Mouse (Mus musculus) heart, postnatal 36 days (tissue): ENCODE measurements around the gene Rpap1. TPM values are rescaled to one million over a fixed set of nuclear protein-coding genes. Genes with fewer than 3 reads are reported as not detected.

ENCODE experiments used
- DNase-seq, 2 experiments: peaks; one replicate each; pipeline ENCODE4 v3.0.0; 2021 to 2022
- intact Hi-C: fragments of 180-260 bp; cut with DNase I; formaldehyde crosslinking; loops from one replicate; pipeline ENCODE4 v1.15.1; 2025
- total RNA-seq, 2 experiments: library from RNA; stranded (reverse); gene quantifications; 2 replicates each; pipeline ENCODE4 v1.2.3; 2021

Rpap1 gene
- total RNA-seq, 2 experiments from 2014 or later: 13.2 to 13.4 TPM

DNA sequence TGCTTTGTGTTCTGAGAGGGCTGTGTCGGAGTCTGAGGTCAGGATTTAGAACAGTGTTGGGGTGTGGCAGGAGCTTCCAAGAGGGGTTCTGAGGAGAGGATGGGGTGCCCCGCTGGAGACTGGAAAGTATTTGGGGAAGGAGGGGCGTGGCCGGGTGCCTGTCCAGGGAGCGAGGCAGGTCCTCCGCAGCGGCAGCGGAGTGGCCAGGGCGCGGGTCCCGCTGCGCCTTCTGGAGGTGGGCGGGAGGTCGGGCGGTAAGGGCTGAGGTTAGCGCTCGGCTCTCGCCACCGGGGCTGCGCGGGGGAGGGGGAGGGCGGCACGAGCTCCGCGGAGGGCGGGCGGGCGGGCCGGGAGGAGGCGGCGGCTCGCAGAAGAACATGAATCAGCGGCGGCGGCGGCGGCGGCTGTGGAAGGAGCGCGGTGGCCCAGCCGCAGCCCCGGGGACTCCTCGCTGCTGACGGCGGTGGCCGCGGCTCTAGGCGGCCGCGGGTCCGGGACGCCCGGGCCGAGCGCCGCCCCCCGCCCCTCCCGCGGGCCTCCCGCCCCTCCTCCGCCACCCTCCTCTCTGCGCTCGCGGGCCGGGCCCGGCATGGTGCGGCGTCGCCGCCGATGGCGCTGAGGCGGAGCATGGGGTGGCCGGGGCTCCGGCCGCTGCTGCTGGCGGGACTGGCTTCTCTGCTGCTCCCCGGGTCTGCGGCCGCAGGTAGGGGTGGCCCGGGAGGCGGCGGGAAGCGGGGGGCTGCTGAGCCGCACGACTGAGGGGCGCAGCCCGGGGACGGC is 12.0 kb upstream of the Rpap1 start:
- intact Hi-C loops: loop anchor here (5.0 kb wide), 1 partner anchor 73 kb away; no protein-coding TSS in a partner anchor
- DNase-seq: peak; percentile 47 to 62

DNA sequence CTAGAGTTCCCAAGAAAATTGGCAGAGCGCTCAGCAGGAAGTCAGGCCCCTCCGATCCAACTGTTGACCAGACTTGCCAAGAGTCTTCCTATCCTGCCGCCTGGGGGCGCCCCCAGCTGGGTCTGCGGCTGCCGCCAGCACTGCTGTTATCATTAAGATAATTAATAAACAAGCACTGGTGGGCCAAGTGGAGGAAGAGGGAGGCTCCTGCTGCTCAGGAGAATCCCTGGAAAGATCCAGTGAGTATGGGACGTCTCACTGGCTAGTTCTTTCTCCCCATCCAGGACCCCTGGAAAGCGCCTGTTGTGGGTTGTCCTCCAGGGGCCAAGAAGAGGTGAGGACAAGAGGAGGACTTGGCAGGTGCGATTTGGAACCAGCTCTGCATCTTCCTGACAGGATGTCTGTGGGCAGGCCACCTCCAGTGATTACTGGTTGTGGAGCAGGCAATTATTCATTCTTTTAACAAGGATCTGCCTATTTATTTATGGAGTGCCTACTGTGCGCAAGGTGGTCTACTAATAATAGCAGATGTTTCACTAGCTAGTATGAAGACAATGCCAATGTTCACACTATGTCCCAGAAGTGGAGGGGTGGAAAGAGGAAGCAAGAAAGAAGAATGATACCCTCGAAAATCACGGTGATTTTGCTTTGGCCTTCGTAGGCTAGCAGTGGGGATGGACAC is 11.1 kb upstream of the Rpap1 start:
- intact Hi-C loops: loop anchor here (5.0 kb wide), 1 partner anchor 74 kb away; no protein-coding TSS in a partner anchor
- peak; percentile 71 to 72 for DNase-seq

- intact Hi-C loops: loop anchor here (5.0 kb wide), 1 partner anchor 75 kb away; no protein-coding TSS in a partner anchor
- no peak for DNase-seq
Observed at GRCm38 (mm10) chr2:119797279-119797783, 10.0 kb upstream of the Rpap1 start, which contains the start of gene Tyro3. TSS of gene Tyro3 (plus strand) at chr2:119797733.

DNA sequence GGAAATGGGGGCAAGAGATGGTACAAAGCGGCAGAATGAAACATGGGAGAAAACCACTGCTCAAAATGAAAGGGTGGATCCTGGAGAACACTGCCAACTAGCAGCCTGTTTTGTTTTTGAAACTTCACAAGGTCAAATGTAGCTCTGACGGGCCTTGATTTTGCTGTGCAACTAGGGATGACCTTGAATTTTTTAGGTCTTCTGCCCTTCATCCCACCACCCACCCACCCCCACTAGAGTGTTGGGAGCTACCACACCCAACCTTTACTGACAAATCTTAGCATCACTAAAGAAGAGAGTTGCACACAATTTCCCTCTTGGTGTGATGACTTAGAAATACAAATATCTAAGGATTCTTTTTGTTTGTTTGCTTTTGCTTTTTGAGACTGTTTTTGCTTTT is 2.7 kb upstream of the Rpap1 start:
- intact Hi-C loops: loop anchor here (5.0 kb wide), 2 partner anchors 107 to 222 kb away; partner anchors contain the start of gene Mga
- no peak for DNase-seq

GRCm38 (mm10) chr2:119767246-119767645 is 20.1 kb downstream of the Rpap1 start:
- intact Hi-C loops: no loop called here
- DNase-seq: no peak

DNA sequence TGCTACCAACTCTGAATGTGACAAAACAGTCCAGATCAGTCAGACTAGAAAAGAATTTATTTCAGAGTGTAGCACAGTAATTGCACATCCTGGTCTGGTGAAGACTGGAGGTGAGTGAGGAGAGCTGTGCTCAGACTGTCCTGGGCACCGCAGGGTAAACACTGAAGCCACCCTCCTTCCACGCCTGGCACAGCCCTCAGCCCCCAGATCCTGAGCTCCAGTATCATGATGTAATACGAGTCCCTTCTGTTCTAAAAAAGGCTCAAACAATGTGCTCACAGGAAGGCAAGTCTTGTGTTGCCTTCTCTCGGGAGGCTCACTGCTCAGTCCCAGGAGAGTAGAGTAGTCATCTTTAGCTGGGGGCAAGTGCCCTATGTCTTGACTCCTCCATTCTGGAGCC is 23.4 kb downstream of the Rpap1 start:
- no peak for DNase-seq
- intact Hi-C loops: no loop called here

DNA sequence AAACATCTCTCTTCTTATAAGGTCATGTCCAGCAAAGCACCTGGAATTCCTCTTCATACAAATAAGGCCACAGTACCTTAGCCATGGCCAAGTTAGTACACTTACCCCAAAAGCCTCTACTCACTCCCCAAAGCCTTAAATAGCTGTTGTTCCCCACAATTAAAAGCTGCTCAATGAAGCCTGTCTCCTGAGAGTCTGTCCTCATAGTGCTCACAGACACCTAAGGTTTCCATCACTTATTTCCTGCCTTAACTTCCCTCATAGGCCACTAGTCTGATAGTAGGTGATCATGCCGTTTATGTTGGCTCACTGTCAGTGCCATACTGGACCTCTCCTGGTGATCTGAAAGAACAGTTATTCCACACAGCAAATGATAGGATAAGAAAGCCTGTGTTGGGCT is 25.1 kb downstream of the Rpap1 start:
- intact Hi-C loops: no loop called here
- DNase-seq: no peak

DNA sequence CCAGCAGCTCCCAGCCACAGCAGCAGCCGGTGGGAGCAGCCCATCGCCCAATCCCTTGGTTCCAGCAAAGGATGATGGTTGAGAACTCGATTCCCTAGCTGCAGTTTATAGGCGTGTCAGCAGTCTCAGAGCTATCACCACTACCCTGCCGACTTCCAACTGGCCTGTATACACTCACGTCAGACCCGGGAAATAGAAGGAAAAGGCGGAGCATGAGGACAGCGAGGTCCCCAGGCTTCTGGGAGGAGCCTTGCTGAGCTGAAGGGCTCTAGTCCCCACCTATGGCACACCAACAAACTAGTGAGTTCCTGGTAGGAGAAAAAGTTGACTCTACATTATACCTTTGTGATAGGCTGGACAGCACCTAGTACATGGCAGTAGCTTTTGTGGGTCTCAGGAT is 27.1 kb downstream of the Rpap1 start, which contains the start of gene Ltk:
Gene Ltk, minus strand, starts transcription at position 181 of the 400 bp plus-strand sequence.
- intact Hi-C loops: no loop called here
- no peak for DNase-seq

DNA sequence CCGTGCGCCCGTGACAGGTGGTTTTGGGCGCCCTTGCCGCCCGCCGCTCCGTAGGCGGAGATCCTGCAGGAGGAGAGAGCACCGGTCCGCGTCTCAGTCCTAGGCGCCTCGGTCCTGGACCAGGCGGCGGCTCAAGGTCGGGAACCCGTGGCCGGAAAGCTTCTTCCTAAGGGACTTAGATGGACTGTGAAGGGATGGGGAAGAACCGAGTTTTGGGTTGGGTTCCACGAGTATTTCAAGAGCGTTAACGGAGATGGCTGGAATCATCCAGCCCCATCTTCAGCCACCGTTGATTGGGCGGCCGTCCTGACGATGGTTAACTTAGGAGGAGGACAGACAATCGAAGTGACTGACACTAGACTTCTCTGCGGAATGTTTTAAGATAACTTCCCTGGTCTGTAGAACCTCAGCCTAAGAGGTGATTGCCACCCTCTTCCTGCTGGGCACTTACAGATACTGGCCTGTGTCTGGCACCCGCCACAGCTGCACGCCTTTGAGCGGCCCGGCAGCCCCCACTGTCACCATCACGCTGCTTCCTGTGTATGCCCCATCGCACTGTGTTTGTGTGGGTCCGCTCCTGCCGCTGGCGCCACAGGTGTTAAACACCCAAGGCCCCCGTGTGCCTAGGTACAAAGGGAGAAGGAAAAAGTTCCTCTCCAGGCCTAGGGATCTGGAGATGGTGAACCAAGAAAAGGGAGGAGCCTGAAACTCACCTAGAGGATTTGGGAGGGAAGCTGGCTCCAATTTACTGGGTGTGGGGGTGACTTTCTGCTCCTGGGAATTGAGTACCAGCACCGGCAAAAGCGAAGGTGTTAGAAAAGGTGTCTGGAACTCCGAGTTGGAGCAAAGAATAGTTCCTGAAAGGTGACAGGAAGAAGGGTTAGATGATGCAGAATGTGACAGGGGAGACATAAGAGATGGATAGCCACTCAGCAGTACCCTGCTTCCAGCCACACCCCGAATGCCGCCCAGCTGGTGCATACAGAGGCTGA is 28.2 kb downstream of the Rpap1 start:
- intact Hi-C loops: no loop called here
- no peak for DNase-seq

GRCm38 (mm10) chr2:119758101-119758843 is 29.1 kb downstream of the Rpap1 start:
- peak; percentile 21 to 30 for DNase-seq
- intact Hi-C loops: no loop called here

DNA sequence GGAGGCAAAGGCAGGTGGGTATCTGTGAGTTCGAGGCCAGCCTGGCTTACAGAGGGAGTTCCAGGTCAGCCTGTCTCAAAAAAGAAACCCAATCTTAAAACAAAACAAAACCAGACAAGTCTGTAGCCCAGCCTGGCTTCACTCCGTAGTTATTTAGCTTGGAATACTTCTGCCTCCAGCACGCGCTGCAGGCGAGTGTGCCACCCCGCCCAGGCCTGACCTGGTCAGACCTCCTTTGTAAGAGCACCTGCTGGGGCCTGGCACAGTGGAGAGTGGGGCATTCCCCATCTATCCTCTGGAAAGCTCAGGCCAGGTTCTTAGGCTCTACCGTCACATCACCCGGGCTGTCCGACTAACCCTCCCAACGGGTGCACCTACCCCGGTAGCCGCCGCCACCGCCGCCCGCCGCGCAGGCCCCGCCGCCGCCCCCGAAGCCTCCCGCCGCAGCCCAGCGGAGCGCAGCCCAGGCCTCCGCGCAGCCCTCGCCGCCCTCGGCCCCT is 29.7 kb downstream of the Rpap1 start:
- intact Hi-C loops: no loop called here
- no peak for DNase-seq

- intact Hi-C loops: no loop called here
- no peak for DNase-seq
Observed at GRCm38 (mm10) chr2:119749260-119749659, 38.1 kb downstream of the Rpap1 start.

- DNase-seq: no peak
- intact Hi-C loops: no loop called here
Observed at GRCm38 (mm10) chr2:119747554-119747953, 39.8 kb downstream of the Rpap1 start.

GRCm38 (mm10) chr2:119745281-119745680 is 42.1 kb downstream of the Rpap1 start:
- intact Hi-C loops: no loop called here
- DNase-seq: no peak

DNA sequence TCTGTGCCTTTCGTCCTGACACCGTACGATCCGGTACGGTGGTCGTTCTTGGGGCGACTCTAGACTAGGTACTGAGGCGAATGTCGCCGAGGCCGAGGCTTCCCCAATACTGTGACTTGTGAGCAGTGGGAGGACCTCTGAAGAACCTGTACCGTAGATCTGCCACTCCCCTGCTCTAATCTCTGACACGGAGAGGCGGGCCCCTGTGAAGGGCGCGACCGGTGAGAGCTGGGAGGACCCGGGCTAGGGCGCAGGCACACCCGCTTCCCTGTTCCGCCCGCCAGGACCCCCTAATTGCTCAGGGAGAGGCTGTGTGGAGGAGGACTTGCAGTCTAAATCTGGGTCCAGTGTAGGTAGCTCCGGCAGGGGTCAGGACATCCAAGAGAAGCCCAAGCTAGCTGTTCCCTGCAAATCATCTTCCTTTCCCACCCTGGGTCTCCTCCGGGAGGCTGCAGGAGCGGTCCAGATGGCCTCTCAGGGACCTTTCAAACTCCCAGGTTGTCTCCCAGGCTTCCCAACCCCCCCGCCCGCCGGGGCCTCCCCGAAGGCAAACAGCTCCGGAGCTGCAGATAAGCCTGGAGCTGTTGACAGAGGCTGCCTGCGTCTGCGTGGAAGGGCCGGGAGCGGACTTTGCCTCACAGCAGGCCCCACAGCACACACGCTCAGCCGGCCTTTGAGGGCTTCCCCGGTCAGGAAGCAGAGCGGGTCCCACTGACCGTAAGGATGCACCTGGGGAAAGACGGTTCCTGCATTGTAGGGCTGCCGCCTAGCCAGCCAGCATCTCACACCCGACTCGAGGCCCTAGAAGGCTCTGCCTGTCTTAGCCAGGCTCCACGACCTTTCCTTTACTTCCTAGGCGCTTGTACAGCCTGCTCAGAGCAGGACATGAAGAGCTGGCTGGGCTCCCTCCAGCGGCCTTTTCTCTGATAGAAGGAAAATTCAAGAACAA is 42.9 kb downstream of the Rpap1 start:
- DNase-seq: peak in 1 of 2 experiments; percentile 27
- intact Hi-C loops: loop anchor here (5.0 kb wide), 1 partner anchor 197 kb away; the partner anchor contains the start of genes Chp1 and Exd1

- intact Hi-C loops: loop anchor here (5.0 kb wide), 1 partner anchor 196 kb away; the partner anchor contains the start of genes Chp1 and Exd1
- no peak for DNase-seq
Observed at GRCm38 (mm10) chr2:119743808-119744162, 43.6 kb downstream of the Rpap1 start.

DNA sequence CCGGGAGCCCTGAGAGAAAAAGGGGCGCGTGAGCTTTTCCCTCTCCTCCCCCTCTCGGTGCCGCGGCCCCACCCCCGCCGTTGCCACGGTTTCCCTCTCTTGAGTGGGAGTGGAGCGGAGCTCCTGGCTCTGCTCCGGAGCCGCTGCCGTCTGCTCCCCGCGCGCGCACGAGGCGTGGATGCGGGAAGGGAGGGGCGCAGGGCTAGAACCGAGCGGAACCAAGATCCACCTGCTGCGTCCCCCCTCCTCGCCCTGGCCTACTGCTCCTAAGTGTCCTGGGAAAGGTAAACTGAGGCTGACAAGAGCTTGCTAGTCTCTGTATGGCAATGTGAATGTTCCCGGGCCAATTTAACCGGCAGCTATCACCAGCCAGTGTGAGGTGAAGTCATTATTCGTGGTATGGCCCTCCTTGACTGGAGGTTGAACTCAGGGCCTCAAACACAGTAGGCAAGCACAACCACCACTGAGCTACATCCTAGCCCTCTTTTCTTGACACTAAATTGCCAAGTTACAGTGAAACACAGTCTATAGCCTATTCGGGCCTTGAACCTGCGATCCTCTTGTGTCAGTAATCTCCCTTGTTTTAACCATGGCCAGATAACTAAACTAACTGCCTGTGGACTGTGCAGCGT is 44.0 kb downstream of the Rpap1 start:
- DNase-seq: no peak
- intact Hi-C loops: loop anchor here (5.0 kb wide), 1 partner anchor 196 kb away; the partner anchor contains the start of genes Chp1 and Exd1
